Mouse (Mus musculus): ENCODE results near the gene Zkscan17.
A peak's percentile ranks its signal among the peaks of the same experiment; 100 is the strongest.

Zkscan17 gene

DNA sequence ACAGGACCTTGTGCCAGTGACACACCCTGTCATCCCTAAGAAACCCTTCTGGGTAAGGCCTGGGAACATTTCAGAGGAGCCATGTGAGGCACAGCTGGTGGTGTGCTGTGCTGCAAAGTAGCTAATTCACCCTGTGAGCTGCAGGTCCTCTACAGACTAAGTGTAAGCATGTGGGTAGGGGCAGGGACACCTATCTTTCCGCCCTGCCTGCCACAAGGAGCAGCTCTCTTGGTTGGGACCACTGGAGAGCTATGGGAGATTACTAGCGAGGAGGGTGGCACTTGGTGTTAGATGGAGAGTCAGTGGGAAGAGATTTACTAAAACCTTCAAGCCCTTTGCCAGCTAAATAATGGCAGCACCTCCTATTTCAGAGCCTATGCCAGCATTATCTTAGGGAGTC is 69.7 kb downstream of the Zkscan17 start:
- DNase-seq (ENCODE audit: low spot score in 2 of 2): no peak

DNA sequence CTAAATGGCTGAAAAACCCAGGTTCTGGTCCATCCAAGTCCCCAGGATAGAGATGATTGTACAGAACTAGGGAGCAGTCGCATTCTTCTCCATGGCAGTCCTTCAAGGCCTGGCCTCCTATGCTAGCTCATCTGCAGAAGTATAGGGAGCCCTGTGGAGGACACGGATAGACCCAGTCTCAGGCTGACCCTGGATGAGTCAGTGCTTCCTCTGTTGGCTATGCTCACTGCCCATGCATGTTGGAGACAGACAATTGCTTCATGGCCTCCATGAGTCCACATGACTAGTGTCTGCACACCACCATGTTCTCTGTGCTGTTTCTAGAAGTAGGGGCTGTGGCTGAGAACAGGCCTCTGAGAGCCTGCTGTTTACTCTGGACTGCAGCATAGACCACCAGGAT is 70.2 kb downstream of the Zkscan17 start:
- DNase-seq (ENCODE audit: low spot score in 2 of 2): no peak

DNA sequence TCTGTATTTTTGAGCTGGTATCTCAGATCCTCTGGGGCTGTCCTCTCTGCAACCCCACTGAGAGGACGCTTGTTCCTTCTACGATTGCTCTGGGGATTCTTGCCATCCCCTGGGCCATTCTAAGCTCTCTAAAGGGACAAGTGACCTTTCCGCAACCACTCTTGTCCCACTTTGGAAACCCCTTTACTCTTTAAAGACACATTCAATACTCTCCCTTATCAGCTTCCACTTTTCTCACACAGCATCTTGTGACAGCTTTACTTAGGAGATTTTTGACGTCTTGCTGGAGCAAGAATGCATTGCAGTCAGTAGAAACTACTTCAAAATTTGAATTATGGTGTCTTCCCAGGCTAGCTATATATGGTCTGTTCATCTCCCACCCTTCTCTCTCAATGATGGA is 75.5 kb downstream of the Zkscan17 start, which contains the start of gene Snap47:
Gene Snap47, minus strand, starts transcription at position 101 of the 400 bp plus-strand sequence.
- DNase-seq (ENCODE audit: low spot score in 2 of 2): no peak

DNA sequence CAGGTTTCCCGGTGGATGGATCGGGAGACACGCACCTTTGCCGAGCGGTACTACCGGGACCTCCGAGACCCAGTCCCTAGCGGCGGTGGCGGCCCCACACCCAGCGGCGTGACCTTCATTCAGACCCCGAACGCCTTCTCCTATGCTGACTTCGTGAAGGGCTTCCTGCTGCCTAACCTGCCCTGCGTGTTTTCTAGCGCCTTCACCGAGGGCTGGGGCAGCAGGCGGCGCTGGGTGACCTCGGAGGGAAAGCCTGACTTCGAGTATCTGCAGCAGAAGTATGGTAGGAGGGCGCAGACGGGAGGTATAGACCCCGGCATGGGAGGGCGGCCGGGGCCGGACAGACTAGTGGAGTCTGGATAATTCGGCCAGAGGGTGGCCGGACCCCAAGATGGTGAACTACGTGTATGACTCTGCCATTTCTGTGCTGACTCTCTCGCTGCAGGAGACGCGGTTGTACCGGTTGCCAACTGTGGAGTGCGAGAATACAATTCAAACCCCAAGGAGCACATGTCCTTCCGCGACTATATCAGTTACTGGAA is 76.2 kb downstream of the Zkscan17 start:
- no peak for DNase-seq (ENCODE audit: low spot score in 2 of 2)

DNA sequence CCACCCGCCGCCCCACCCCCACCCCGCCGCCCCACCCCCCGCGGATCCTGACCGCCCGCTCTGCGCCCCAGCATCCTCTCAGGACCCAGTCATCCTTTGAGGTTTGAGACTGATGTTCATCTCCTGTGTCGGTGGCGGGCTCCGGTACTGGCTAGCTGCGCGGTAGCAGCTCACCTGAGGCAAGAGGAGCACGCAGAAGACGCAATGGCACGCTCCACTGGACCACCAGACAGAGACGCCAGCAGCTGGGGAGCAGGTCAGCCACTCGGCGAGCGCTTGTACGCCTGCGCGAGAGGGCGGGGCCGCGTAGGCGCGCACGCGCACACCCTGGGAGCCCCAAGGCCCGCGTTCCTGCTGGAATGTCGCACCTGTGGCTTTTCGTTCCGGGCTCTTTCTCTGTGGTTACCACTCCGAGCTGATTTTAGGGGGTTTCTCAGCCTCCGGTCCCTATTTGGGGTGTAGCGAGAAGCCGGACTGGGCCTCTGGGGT is 76.8 kb downstream of the Zkscan17 start, which contains the start of gene Jmjd4:
Gene Jmjd4, plus strand, starts transcription at position 305 of the 489 bp plus-strand sequence.
- peak; percentile 76 to 88 for DNase-seq (ENCODE audit: low spot score in 2 of 2)

DNA sequence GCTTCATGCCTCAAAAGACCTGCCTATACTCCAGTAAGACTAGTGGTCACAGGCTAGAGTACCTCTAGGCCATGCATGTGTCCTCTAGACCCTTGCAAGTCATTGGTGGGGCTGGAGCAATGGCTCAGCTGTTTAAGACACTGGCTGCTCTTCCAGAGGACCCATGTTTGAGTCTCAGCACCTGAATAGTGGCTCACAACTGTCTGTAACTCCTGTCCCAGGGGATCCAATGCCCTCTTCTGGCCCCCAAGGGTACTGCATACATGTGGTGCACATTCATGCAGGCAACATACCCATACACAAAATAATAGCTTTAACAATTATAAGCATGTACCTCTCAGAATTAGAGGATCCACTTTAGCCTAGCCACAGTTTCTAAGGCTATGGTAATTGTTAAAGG is 83.4 kb downstream of the Zkscan17 start:
- DNase-seq (ENCODE audit: low spot score in 2 of 2): no peak

DNA sequence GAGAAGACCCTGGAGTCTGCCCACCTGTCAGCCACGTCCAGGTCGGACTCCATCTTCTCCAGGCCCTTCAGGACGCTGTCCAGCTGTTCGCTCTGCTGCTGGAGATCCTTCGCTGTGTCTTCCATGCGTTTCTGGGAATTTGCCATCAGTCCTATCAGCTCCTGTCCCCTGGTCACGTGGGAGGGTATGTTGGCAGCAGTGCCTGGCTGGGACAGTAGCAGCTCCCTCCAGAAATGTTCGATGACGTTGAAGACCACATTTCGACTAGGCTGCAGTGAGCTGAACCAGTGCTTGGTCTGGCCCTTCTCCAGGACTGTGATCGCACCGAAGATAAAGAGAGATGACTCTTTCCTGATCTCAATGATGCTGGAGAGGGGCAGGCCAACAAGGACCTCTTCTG is 88.6 kb downstream of the Zkscan17 start:
- no peak for DNase-seq (ENCODE audit: low spot score in 2 of 2)

All from natural killer cell, adult 2 months (primary cell).